Mouse (Mus musculus): ENCODE results near the gene Cog5.
A peak's percentile ranks its signal among the peaks of the same experiment; 100 is the strongest.

GRCm38 (mm10) chr12:31976544-31976943 lies 321.9 kb downstream of the Cog5 start:
- TF ChIP-seq POLR2A (IDR thresholded peaks at IDR 0.05; ENCODE audit: low read depth, low read length) (no peak), CTCF (IDR thresholded peaks at IDR 0.05; ENCODE audit: extremely low read depth, insufficient read length, insufficient replicate concordance, low read depth, low read length) (peak; percentile 46; the same call in 1 of the 2 replicates)

All from small intestine, adult 2 months (tissue).